Mouse (Mus musculus) Patski (cell line): ENCODE measurements around the gene Glt6d1. TPM values are rescaled to one million over a fixed set of nuclear protein-coding genes. Genes with fewer than 3 reads are reported as not detected.

Experiments used
- ATAC-seq: fragments of 100-300 bp; one replicate; pipeline ENCODE4 v1.8.0; 2021
- CTCF ChIA-PET: fragments of 350-600 bp; sonication (Branson Sonifier 250); formaldehyde crosslinking; loops from one replicate; lab custom pipeline; 2022; ENCODE audit warnings: inconsistent platforms; lab: Charles Lee
- POLR2A ChIA-PET: fragments of 350-600 bp; sonication (Branson Sonifier 250); formaldehyde crosslinking; loops from one replicate; lab custom pipeline; 2022; ENCODE audit warnings: antibody characterized with exemption, inconsistent platforms; lab: Charles Lee
- DNase-seq: peaks from one replicate; pipeline ENCODE4 v3.0.0-alpha.2; 2011; ENCODE audit warnings: low read depth, low spot score
- H3K27me3 ChIP-seq: fragments of 371-371 bp; one replicate; pipeline ENCODE4 v1.5.1; 2021
- CTCF ChIP-seq: fragments of 100-300 bp; IDR thresholded peaks from one replicate; pipeline ENCODE4 v1.5.1; 2021
- in situ Hi-C: fragments of 300-500 bp; cut with MboI; formaldehyde crosslinking; loops from 3 replicates; pipeline ENCODE4 v1.11.1; 2018; ENCODE audit warnings: low pct_unique_long_range_greater_than_20kb, mixed read lengths
- polyA plus RNA-seq: library from polyadenylated mRNA; unstranded; gene quantifications from one replicate; pipeline ENCODE4 v1.2.3, GENCODE M21; 2021

Gene Glt6d1
- polyA plus RNA-seq, 1 experiment from 2014 or later = not detected

- H3K27me3 ChIP-seq = peaks cover 24% of the 10 kb centered on the region
- POLR2A ChIA-PET = no interaction called here
- CTCF ChIA-PET = no interaction called here
- DNase-seq (no peak), ATAC-seq (no peak)
- TF ChIP-seq CTCF = no peak
- in situ Hi-C loops = no loop called here
Observed at GRCm38 (mm10) chr2:25767764-25768163, 47.9 kb downstream of the Glt6d1 start.

GRCm38 (mm10) chr2:25765269-25765668 lies 50.4 kb downstream of the Glt6d1 start, which contains the start of gene Lcn3:
Gene Lcn3 (plus strand): TSS chr2:25765569.
- no peak for ATAC-seq
- ChIA-PET POLR2A (no interaction called here), CTCF (no interaction called here)
- in situ Hi-C loops = no loop called here
- no peak for DNase-seq
- peaks cover 24% of the 10 kb centered on the region for H3K27me3 ChIP-seq
- TF ChIP-seq CTCF = no peak

- ATAC-seq (no peak), DNase-seq (no peak)
- POLR2A ChIA-PET = no interaction called here
- no peaks in the 10 kb centered on the region for H3K27me3 ChIP-seq
- TF ChIP-seq CTCF = no peak
- CTCF ChIA-PET = no interaction called here
- in situ Hi-C loops = no loop called here
Observed at GRCm38 (mm10) chr2:25758064-25758625, 57.5 kb downstream of the Glt6d1 start.

- ChIA-PET POLR2A (no interaction called here), CTCF (no interaction called here)
- in situ Hi-C loops = no loop called here
- DNase-seq (no peak), ATAC-seq (no peak)
- no peaks in the 10 kb centered on the region for H3K27me3 ChIP-seq
- TF ChIP-seq CTCF = no peak
Observed at GRCm38 (mm10) chr2:25754201-25754600, 61.4 kb downstream of the Glt6d1 start.

Other genes with a start within 250 kb of the Glt6d1 start
- gene Mamdc4, start 241.0 kb downstream of the Glt6d1 start, polyA plus RNA-seq = 15.4 TPM
- 139 TPM for gene Phpt1, start 240.6 kb downstream of the Glt6d1 start, polyA plus RNA-seq
- 4.0 TPM for gene Ajm1, start 234.1 kb downstream of the Glt6d1 start, polyA plus RNA-seq
- 90.3 TPM for gene Rabl6, start 207.3 kb downstream of the Glt6d1 start, polyA plus RNA-seq
- 0.36 TPM for gene Ccdc183, start 198.2 kb downstream of the Glt6d1 start, polyA plus RNA-seq
- gene Tmem141, start 193.8 kb downstream of the Glt6d1 start, polyA plus RNA-seq = 17.5 TPM
- gene Fcna, start 187.8 kb downstream of the Glt6d1 start, polyA plus RNA-seq = not detected
- gene Lcn8, start 162.7 kb downstream of the Glt6d1 start, polyA plus RNA-seq = not detected
- not detected for gene Lcn5, start 157.9 kb downstream of the Glt6d1 start, polyA plus RNA-seq
- gene Lcn6, start 139.1 kb downstream of the Glt6d1 start, polyA plus RNA-seq = not detected
- gene Lcn10, start 133.1 kb downstream of the Glt6d1 start, polyA plus RNA-seq = not detected
- gene Obp2a, start 115.8 kb downstream of the Glt6d1 start, polyA plus RNA-seq = not detected
- gene Bmyc, start 109.1 kb downstream of the Glt6d1 start, polyA plus RNA-seq = 17.0 TPM
- gene Obp2b, start 78.8 kb downstream of the Glt6d1 start, polyA plus RNA-seq = not detected
- not detected for gene Lcn3, start 50.3 kb downstream of the Glt6d1 start, polyA plus RNA-seq
- not detected for gene Lcn11, start 38.8 kb downstream of the Glt6d1 start, polyA plus RNA-seq
- not detected for gene Gm13539, start 33.6 kb downstream of the Glt6d1 start, polyA plus RNA-seq
- gene Lcn9, start 7.3 kb upstream of the Glt6d1 start, polyA plus RNA-seq = not detected
- not detected for gene Sohlh1, start 31.4 kb upstream of the Glt6d1 start, polyA plus RNA-seq
- 0.06 TPM for gene Kcnt1, start 47.9 kb upstream of the Glt6d1 start, polyA plus RNA-seq
- gene Camsap1, start 167.4 kb upstream of the Glt6d1 start, polyA plus RNA-seq = 38.9 TPM
- 66.1 TPM for gene Ubac1, start 205.9 kb upstream of the Glt6d1 start, polyA plus RNA-seq